Mouse (Mus musculus) layer of hippocampus, adult 11-12 months (tissue): ENCODE measurements at regions not wholly inside any gene's neighbourhood (a gene's known extent, or its start where the extent isn't known, plus 50 kb on each side); places are given as distances from the start of the nearest gene placed in this dataset.

ENCODE experiments used
- DNase-seq: peaks from one replicate; pipeline ENCODE4 v3.0.0; 2022; ENCODE audit warnings: low spot score

DNA sequence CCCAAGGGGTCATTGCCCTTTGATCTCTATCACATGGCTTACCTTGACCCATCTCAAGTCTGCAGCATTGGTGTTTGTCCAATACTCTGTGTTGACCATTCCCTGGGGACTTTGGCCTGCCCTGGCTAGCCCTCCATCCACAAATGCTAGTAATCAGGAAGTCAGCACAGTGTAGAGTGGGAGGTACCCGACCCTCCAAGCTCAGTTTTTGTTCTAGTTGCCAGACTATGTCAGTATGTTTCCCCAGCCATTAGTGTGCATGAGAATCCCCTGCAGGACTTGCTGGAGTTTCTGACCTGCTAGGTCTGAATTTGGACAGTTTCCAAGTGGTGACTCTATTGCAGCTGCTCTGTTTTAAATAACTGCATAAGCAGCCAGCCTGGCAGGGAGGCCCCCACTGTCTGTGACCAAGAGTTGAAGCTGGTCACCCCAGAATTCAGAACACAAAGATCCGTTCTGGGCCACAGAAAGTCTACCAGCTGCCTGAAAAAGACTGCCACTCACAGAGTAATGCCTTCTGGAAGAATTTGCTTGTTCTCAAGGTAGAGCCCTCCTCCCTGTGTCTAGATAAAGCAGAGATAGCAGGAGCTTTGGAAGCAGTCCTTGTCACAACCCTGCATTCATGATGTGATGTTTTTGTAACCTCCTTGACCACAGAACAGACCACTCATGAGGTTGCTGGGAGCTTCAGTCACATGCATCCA lies 118.0 kb upstream of the Slc22a23 start:
- DNase-seq: no peak

DNA sequence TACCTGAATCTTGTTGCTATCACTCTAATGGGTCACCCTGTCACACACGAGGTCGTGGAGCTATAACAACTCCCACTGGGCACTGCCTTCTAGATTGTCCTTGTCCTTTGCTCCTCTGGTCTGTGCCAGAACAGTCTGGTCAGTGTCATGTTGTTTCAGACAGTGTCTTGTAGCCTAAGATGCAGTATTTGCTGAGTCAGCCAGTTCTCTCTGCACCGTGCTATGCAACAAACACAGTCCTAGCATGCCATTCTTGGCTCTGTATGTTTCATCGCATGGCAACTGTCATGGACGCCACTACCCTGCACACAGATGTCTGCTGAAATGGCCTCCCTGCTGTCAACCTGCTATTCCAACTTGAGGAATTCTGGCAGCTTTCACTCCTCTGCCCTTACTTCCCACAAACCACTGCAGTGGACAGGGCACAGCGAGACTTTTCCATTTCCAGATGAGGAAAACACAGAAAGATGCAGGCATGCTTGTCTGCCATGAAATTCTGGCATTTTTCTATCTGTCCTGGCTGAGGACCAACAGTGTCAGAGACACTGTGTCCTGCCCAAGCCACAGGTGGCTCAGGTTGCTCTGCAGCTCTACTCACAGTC lies 117.3 kb upstream of the Slc22a23 start:
- no peak for DNase-seq

DNA sequence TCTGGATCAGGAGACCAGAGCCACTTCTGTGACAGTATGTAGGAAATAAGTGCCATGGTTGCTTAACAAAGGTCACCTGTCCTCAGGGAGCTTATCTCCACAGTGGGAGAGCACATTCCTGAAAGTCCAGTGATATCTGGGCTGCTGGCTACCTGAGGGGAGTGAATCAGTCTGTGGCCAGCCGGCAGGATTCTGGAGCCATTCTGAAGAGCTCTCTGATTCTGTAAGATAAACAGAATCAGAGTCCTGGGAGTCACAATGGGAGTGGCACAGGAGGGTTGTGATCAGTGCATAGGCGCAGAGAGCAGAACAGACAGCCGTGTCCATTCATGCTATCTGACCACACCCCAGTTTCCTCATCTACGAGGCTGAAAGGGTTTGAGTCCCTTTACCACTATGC lies 116.0 kb upstream of the Slc22a23 start:
- DNase-seq: no peak

DNA sequence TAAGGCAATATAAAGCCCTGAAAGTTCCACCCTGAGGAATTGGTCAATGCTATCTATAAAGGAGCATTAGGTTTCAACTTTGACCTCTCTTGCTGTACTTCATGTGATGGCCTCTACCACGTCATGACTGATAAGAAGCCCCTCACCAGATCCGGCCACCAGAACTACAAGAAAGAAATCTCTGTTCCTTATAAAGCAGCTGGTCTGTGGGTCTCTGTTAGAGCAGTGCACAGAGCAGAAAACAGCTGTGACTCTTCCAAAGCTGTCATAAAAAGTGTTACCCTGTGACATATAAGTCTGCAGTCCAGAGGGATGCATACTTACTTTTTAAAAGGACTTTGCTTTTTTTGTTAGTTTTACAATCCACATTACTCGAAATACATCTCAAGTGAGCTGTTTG lies 111.1 kb upstream of the Slc22a23 start:
- DNase-seq: no peak

DNA sequence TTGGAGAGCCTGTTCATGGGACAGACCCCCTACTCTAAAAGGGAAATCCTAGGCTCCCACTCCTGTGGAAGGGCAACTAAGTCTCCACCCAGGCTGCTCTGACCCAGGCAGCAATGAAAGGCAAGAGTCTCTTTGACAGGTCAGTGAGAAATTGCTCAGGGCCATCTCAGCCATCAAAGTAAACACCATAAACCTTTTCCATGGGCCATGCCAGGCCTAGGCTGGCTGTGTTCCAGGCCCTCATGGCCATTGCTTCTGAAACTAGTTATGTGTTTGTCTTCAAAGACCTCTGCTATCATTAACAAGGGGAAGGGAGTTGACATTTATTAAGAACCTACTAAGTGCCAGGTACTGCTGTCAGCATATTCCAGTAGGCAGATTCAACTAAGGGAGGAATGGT lies 101.8 kb upstream of the Slc22a23 start:
- no peak for DNase-seq

DNA sequence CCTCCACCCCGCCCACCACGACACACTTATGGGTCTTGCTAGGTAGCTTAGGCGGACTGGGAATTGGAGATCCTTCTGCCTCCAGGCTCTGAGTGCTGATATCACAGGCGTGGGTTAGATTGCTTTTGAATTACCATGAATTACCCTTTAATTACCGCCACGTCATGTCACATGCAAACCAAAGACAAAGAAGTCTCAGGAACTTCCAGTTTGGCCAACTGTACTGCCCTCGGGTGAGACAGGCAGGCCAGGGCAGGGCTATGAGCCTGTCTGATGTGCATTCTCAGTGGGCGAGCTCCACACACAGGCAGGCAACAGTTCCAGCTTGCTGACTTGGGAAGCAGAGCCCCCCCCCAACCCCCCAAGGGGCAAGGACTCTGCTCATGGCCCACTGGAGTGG lies 101.3 kb upstream of the Slc22a23 start:
- DNase-seq: no peak

DNA sequence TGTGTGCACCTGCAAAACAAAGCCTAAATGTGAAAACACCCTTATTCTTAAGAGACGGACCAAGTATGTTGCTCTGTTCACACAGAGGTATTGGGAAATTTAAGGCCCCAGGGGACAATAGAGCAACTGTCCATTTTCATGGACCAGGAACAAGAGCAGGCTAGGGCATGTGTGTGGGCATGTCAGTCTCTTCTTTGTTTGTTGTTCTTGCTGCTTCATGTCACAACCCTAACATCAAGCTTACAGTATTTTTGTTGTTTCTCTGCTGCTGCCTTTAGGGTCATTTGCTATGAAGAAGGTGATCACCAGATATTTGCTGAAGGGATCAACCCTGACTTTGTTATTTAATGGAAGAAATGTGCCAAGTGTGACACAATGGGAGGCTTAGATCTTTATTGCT lies 96.4 kb upstream of the Slc22a23 start:
- no peak for DNase-seq

DNA sequence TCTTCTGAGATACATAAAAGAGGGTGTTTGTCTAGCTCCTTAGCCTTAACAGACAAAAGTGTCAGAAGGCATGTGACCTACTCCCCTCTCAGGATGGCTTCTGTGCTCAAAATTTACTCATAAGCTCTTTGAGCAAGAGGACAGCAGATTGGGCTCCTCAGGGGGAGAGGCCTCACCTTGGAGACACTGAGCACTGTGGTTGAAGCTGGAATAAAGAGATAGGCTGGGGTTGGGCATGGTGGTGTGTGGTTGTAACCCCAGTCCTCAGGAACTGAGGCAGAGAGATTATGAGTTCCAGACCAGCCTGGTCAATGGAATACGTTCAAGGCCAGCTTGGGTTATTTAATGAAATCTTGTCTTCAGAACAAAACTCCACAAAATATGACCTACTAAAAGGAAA lies 82.5 kb upstream of the Slc22a23 start:
- DNase-seq: no peak

DNA sequence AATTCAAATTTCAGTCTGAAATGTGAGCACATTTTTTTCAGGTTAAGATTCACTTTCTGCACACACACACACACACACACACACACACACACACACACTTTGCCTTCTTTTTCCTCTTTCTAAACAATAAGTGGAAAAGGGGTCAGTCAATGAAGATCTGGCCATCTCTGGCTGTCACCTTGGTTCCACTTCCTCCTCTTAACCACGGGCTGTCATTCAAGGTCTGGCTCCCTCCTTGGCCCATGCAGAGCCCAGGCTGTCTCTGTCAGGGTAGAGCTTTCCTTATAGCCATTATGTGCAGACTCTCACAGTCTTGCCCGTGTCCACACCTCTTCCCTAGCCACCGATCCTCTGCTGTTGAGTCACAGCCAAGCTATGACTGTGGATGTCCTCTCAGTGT lies 79.9 kb upstream of the Slc22a23 start:
- DNase-seq: no peak

DNA sequence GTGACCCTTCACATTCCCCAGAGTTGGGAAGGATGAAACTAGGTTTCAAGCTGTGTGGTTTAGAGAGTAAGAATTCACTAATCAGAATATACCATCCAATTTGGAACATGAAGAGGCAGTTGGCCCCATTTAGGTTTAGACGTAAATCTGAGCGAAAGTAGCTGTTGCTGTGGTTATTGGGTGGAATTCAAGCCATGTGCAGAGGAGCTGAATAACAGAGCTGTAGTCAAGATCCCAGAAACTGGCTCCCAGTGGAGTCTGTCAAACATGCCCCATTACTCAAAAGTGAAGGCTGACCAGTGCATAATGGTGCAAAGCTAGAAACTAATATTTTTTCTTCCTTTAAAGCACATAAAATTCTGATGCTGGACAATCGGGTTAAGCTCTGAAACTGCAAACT lies 76.7 kb upstream of the Slc22a23 start:
- DNase-seq: no peak

DNA sequence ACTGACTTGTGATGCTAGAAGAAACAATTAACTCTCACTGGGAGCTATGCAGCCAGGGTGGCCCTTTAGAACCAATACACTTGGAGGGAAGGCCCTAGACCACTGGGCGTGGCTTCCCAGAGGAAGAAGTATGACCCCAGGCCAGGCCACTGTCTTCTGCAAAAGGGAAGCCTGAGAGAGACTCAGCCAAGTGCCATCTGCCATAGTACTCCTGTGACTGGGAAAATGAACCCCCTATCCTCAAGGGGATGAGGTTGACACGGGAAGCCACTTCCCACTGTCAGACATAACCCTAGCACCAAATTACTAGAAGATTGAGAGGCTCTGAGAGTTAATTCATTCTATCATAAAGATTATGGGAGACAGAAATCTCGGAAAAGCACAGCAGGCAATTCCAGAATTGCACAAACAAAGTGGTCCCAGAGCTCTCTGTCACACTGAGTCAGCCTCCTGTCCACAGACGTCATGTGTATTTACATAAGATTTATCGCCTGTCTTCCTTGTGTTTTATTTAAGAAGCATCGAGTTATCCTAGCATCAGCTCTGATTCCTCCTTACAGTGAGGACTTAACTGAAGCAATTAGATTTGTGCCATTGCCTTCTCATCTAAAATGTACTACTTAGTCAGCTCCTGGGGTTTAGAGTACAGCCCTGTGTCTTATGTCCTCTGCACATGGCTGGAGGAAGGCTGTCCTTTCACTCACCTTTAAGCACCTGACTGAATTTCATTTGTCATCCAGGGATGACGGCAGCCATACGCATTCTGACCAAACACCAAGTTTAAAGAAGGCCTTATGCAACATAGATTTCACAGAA lies 75.6 kb upstream of the Slc22a23 start:
- no peak for DNase-seq

DNA sequence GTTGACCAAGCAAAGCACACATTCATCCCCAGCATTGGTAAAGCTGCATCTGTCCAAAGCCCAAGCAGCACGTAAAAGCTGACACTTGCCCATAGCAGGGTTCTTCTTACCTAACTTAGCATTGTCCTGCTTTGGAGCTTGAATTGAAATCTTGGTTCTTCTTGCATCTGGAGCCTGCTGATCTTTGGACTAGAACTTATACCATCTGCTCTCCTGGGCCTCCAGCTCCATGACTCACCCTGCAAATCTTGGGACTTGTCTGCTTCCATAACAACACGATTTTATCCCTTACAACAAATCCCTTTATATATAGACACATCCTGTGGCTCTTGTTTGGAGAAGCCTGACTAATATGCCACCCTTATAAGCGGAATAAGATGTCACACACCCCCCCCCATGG lies 74.1 kb upstream of the Slc22a23 start:
- DNase-seq: no peak

DNA sequence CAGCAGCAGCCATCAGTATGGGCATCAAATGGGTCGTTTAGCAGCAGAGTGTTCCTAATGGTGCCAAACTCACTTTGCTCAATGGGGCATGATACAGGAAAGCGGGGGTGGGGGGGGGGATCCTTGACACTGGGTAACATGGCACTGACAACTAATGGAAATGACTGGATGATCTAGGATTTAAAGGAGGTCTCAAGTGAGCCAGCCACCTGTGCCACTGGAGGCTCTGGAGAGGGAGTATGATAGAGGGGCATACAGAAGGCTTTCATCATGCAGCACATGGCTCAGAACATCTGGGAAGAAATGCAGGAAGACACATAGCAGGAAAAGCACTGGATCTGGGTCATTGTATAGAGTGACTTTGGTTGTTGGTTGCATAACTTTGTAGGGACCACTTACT lies 71.6 kb upstream of the Slc22a23 start:
- no peak for DNase-seq

DNA sequence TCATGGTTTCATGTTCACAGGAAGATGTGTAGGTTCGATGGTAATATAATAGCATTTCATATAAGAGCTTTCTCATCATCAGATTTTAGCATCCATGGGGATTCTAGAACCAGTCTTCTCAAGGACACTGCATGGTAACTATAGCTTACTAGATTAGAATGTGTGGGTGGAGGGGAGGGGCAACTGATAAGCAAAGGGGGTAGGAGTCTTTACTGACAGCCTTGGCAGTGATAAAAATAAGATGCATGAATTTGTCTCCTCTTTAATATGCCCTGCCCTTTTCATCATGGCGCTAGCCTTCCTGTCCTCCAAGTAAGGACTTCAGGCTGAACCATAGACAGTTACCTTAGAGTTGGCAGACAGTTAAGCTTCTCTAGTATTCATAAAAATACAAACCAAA lies 69.6 kb upstream of the Slc22a23 start:
- DNase-seq: no peak

DNA sequence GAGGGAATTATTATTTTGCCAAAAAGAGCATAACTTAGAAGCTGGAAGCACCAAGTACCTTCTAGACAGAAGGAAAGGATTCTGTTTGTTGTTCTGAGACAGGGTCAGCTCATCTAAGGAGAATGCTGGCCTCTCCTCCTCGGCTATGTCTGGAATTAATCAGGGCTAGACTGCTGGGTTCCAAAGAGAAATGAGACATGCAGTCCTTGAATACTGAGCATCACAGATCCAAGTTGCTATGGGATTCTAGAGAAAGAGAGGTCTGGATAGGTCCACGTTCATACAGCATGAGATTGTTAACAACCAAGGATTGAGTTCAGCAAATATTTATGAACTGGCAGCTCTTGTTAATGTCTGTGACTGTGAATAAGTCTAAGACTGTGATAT lies 63.7 kb upstream of the Slc22a23 start:
- DNase-seq: no peak

DNA sequence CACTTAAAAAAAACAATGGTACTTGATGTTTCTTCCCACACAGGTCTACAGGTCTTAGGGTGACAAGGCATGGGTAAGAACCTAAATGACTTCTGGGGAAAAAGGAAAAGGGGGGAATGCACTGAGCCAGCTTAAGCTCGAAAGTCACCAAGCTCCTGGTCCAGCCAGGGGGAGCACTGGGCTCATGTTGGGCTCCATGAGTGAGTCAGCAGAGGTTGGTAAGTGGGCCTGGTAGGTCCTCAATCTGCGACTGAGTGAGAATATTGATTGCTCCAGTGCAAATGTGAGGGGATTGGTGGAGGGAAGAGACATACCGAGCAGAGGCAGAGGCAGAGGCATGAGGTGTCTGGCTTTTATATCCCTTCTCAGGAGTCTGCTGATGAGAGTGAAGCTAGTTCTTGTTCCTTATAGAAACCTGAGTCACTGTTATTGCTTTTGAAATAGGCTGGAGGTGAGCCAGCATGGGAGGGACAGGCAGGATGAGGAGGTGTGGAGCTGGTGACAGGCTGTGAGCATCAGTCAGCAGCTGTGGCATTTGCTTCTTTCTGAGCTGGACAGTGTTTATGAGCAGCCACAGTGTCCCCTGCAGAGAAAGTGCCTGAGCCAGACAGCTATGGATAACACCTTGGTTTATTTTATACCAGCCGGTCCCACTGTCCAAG lies 63.2 kb upstream of the Slc22a23 start:
- DNase-seq: peak; percentile 31

DNA sequence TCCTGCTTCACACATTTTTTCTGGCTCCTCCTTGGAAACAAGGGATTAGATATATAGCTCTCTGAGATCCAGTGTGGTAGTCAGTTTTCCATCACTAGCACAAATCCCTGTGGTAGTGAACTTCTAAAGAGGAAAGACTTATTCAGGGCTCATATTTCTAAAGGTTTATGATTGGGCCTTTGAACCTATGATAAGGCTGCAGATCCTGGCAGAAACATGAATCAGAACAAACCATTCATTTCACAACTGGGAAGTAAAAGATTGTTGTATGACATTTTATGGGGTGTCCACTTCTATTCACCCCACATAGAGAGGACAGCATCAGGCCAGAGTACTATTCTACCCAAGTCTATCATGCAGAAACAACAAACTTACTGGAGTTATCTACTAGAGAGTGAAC lies 61.3 kb upstream of the Slc22a23 start:
- no peak for DNase-seq

DNA sequence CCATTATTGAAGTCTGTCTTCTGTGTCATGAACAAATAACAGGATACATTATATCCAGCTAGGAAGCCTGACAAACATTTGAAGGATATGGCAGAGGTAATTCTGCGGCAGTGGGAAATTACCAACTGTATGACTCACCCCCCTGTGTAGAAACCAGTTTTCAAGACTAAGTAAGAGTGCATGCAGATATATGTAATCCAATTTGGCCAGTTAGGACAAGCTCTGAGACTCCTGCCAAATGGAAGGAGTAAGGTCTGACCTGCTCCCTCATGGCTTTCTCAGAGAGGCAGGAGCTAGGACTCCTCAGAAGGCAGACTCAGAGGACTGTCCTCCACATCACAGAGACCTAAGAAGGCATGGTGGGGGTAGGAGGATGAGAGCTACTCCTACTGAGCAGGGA lies 57.6 kb upstream of the Slc22a23 start:
- no peak for DNase-seq

DNA sequence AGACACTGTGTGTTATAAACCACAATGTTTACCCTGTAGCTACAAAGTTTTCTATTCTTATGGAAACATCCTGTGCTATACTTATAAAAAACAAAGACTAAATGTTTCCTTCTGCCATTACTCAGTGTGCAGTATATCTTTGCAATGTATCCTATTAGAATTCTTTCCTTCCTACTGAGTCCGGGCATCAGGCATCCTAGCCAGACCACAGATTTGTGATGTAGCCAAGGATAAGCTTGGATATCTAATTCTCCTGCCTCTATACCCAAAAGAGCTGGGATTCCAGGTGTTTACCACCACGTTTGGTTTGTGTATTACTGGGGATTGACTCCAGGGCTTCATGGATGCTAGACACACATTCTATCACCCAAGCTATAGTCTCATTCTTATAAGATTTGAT lies 56.0 kb upstream of the Slc22a23 start:
- DNase-seq: no peak

DNA sequence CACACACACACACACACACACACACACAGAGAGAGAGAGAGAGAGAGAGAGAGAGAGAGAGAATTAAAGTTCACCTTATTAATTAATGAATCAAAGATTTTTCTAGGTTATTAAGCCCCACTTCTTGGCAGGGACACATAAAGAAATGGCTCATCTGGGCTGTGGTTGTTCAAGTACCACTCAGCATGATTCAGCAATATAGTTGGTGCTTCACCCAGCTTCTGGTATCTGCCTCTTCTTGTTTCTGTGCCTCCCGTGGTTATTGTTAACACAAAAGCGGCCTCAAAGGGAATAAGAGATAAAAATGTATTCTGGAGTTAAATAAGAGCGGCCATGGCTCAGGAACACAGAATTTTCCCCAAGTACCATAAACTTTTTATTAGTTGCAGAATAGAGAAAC lies 53.9 kb upstream of the Slc22a23 start:
- no peak for DNase-seq

DNA sequence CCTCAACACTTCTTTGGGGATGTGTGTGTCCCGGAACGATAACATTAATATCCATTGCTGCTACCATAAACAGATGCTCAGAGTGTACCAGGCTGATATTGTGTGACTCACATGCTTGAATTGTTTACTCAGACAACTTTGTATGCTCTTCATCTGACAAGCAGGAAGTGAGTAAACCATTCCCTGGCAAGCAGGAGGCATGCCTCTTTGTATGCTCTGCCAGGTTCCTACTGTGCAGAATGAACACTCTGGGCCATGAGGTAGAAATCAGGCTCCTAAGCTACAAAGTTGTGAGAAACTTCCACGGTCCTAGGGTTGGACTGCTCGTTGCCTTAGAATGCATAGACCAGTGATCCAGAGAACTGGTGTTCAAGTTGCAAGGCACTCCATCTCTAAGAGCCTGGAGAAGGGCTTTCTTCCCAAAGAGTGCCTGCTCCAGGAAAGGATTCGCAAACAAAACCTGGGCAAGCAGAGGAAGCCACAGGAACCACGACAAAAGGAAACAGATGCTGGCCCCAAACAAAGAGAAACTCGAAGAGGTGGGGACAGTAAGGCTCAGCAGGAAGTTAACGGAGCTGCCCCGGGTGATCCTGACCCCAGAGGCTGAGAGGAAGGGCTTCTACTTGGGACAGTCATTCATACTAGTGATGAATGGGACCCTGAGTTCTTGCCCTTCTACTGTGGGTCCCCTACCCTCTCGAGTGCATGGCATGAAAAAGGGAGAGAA lies 53.2 kb upstream of the Slc22a23 start:
- DNase-seq: no peak

DNA sequence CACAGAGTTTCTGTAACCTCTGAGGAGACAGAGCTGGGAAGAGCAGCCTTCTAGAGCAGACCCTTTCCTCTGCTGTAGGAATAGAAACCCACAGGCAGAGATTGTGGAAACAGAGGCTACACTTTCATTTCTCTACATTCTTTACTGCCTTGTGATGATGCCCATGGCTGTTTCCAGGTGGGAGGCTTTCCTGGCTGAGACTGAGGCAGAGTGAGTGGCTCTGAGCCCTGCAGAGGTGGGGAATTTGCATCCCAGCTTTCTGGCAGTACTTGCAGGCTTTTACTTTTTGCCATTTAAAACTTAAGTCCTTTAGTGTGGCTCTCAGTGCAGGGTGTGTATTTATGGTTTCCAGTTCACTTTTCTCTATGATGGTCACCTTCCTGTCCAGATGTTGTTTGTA lies 50.5 kb upstream of the Slc22a23 start:
- DNase-seq: no peak
